Mouse (Mus musculus): ENCODE results near the gene Ppfibp2.

The Ppfibp2 gene

GRCm38 (mm10) chr7:107702461-107703380 lies 107.7 kb downstream of the Ppfibp2 start:
- no peak for DNase-seq

DNA sequence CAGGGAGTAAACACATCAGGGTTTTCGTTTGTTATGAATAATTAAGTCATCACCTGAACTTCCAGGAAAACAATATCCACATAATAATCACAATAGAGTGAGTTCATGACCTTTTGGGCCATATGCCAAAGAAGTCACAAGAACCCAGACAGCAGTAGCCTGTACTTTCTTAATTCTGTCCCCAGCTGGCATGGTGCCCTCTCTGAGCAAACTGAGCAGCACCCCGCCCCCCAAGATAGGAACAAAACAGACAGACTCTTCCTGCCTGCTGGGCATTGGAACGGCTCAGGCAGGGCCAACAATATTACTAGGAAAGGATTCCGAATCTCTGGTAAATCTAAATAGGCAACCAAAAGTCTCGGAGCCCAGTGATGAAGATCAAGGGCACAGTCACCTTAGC lies 110.9 kb downstream of the Ppfibp2 start:
- DNase-seq: peak; percentile 56 to 67

GRCm38 (mm10) chr7:107707650-107708049 lies 112.6 kb downstream of the Ppfibp2 start:
- no peak for DNase-seq

DNA sequence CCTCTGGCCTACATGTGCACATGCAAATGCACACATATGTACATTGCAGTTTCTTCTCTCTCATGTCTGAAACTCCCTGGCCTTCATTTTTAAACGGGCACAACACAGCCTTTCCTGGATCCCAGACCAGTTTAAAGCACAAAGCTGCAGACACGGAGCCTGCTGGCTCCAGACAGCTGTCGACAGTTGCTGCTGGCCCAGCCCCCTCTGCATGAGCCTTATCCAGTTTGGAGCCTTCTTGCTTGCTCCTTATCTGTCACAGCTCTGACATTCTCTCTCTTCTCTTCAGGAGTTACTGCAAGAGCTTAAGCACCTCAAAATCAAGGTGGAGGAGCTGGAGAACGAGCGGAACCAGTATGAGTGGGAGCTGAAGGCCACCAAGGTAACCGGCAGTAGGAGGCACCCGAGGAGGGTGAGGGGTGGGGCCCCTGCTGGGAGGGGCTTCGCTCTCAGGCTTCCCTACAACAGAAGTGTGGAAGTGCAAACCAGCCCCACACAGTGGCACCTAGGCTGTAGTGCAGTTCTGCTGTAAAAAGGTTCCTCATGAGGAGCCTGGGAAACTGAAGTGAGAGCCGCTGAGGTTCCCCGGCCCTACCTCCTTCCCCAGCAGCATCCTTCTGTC lies 113.6 kb downstream of the Ppfibp2 start:
- peak; percentile 74 to 88 for DNase-seq

- DNase-seq: no peak
Observed at GRCm38 (mm10) chr7:107712743-107713142, 117.7 kb downstream of the Ppfibp2 start.

GRCm38 (mm10) chr7:107714067-107714466 lies 119.1 kb downstream of the Ppfibp2 start:
- no peak for DNase-seq

- no peak for DNase-seq
Observed at GRCm38 (mm10) chr7:107720771-107721170, 125.8 kb downstream of the Ppfibp2 start.

GRCm38 (mm10) chr7:107722536-107722935 lies 127.5 kb downstream of the Ppfibp2 start:
- DNase-seq: no peak

DNA sequence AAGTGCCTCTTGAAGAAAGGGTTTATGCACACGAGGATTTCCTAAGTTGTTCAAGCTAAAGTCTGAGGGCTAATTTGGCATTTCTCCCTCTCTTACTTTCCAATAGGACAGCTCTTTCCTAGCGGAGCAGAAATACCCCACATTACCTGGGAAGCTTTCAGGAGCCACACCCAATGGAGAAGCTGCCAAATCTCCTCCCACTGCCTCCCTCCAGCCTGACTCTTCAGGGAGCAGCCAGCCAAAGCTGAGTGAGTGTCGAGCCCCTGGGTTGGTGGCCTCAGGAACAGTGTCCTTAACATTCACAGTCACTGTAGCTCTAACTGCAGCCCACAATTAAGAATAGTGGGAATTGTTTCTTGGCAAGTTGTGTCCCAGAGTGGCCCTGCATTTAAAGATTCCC lies 132.5 kb downstream of the Ppfibp2 start:
- peak in 1 of 2 experiments; percentile 26 for DNase-seq

GRCm38 (mm10) chr7:107730587-107730986 lies 135.6 kb downstream of the Ppfibp2 start:
- no peak for DNase-seq

DNA sequence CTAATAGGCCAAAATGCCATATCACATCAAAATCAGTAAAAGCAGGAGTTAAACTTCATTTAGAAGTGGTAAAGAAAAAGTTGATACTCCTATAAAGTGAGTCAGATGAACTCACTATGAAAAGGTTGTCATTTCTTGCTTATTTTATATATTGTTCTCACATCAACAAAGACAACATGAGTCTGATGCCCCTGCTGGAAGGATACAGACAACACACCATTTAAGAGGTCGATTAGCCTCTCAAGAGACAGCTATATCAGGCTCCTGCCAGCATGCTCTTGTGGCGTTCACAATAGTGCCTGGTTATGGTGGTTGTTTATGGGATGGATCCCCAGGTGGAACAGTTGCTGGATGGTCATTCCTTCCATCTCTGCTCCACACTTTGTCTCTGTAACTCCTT lies 138.2 kb downstream of the Ppfibp2 start:
- DNase-seq: no peak

GRCm38 (mm10) chr7:107738726-107739125 lies 143.7 kb downstream of the Ppfibp2 start:
- DNase-seq: peak in 1 of 2 experiments; percentile 32

- no peak for DNase-seq
Observed at GRCm38 (mm10) chr7:107742963-107743465, 148.0 kb downstream of the Ppfibp2 start.

DNA sequence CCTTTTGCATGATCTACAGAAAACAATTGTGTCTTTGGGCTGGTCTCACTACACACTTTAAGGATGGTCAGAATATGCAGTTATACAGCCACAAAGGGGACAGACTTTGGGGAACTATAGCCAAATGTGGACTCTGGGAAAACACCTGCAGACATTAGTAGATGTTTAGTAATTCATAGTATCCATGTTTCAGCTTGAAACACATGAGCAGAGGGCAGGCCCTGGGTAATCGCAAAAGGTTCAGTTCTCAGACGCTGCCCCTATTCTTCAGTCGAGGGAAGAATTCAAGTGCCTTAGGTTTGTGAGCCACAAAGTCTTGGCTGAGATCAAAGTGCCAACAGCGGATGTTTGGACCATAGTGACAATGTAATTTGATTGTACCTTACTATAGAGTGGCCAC lies 149.4 kb downstream of the Ppfibp2 start:
- DNase-seq: no peak

GRCm38 (mm10) chr7:107745111-107745510 lies 150.1 kb downstream of the Ppfibp2 start:
- DNase-seq: no peak

DNA sequence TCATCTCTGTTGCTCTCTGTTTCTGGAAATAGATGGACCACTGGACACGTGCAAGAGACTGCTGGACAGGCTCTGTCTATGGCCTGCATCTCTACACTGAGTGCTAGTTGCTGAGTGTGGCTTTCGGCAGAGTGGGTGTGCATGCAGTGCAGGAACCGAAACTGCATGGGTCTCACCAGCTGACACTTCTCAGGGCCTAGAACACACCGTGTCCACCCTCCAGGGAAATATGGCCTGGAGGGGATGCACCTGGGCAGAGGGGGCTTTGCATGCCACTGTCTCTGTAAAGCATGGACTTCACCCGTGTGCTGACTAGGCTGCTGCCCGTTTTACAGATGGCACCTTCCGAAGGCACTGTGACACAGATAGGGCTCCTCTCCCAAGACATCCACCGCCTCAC lies 151.0 kb downstream of the Ppfibp2 start:
- peak in 1 of 2 experiments; percentile 29 for DNase-seq

DNA sequence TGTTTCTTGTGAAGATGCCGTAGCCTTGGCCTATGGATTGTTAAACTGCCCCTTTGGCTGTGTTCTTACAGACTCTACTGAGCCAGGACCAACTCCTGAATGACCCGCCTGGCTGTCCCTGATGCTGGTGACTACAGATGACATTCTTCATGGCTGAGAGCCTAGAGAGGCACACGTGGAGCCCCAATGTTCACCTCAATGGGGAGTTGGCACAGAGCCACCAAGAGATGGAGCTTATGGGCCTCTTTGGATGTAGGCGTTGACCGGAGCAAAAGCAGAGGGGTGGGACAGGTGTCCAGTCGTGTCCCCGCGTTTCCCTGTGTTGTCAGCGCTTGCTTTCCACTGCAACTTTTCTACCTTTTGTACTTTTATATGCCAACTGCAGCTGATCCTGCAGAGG lies 152.5 kb downstream of the Ppfibp2 start:
- no peak for DNase-seq

DNA sequence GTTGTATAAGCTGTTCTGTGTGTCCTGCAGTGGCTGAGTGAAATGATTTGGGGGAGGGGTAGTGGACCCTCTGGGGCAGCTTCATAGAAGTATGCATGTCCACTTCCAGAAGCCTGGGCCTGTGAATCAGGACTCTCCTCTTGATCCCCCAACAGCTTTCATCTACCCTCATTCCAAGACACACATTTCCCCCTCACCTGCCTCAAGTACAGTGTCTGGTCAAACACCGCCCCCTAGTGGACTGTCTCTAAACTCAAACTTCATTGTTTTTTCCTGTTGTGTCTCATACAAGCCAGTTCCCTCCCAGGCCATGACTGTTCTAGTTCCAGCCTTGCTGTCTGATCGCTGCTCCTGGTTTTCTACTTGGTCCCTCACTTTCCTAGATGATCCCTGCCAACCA lies 152.9 kb downstream of the Ppfibp2 start:
- peak; percentile 50 to 69 for DNase-seq

DNA sequence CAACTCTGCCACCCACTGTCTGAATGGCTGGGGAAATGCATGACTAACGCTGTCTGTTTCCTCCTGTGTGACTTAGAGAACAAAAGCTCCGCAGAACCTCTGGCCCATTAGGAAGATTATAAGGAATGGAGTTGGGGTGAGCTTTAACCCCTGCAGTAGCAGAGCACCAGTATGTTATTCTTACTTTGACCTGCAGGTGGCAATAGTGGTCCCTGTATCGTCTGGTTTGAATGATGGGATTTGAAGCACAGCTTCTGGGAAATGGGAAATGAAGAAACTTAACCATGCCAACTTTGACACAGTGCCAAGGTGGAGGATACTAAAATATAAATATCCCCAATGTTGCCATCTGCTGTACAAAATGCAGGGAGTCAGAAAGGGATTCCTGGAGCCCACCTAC lies 154.3 kb downstream of the Ppfibp2 start:
- DNase-seq: peak in 1 of 2 experiments; percentile 38

DNA sequence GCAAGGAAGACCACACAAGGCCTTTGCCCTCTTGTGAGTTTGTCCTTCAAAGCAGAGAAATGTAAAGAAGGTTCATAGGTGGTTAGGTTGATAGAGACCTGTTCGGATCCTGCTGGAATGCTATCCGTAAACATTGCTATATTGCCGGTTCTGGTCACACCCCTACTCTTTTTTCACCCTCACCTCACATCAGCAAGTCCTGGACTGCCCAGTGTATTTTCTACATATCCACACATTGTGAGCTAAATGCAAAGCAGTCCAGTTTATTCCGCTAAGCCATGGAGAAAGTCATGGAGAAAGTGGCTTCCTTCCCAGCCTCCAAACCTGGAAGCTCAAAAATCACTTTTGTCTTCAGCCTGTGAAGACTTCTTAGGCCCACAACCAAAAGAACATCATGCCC lies 154.7 kb downstream of the Ppfibp2 start:
- DNase-seq: no peak

DNA sequence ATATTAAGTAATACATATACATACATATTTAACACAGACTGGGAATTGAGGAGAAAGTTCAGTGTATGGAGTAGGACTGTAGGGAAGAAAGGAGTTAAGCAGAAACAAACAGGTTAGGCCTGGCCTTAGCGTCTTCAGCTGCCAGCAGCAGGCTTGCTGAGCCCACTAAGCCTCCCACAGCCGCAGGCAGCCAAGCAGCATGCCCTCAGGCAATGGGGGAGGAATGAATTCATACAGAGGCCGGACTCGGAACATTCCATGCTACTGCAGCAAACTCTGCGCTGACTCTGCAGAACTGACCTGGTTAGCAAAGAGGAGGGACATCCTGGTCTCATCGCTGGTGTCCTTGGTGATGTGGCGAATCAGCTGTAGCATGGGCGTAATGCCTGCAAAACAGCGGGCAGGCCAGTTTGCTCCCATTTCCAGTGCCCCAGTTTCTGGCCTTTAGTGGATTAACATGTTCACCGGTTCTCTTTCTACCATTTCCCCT lies 157.1 kb downstream of the Ppfibp2 start:
- DNase-seq: peak; percentile 7 to 32

GRCm38 (mm10) chr7:107755905-107756304 lies 160.9 kb downstream of the Ppfibp2 start:
- no peak for DNase-seq

- no peak for DNase-seq
Observed at GRCm38 (mm10) chr7:107756748-107757147, 161.7 kb downstream of the Ppfibp2 start.

All from kidney, postnatal 25 days (tissue).